Mouse (Mus musculus): ENCODE measurements at regions not wholly inside any gene's neighbourhood (a gene's known extent, or its start where the extent isn't known, plus 50 kb on each side); places are given as distances from the start of the nearest gene placed in this dataset.

DNA sequence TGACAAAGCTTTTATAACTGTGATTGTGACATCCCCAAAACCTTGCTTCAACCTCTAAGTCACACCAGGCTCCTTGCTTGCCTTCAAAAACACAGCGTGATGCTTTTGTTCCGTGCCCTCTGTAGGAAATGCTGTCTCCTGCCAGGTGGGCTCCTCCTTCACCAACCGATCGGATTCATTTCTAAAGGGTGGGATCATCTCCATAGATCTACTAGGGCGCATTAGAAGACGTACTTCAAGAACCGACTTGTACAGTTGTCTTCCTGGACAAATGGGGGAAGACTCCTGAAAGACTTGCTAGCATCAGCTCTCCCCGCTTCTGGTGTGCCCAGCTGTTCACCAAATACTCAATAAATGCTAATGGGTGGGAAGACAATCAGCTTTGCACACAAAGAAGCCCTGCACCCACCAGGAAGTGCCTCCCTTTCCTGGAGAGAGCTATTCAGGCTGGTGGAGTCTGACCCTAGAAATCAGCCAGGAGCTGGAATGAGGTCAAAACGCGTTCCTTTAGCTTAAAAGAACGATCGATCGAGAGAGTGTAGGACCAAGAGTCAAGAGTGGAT is 53.0 kb downstream of the Hoxa1 start:
- TF ChIP-seq CTCF (IDR thresholded peaks at IDR 0.05; ENCODE audit: low read depth) (no peak), EP300 (IDR thresholded peaks at IDR 0.05; ENCODE audit: low read depth) (no peak)

Data from liver, postnatal 0 days (tissue).